Mouse (Mus musculus) E14TG2a.4 (cell line): ENCODE measurements at regions not wholly inside any gene's neighbourhood (a gene's known extent, or its start where the extent isn't known, plus 50 kb on each side); places are given as distances from the start of the nearest gene placed in this dataset.

Source experiments
- H3K27me3 ChIP-seq: 2 replicates; pipeline ENCODE4 v1.6.1; 2014; ENCODE audit warnings: low read length, control low read depth; ENCODE audit not compliant: insufficient read depth
- H3K36me3 ChIP-seq: 2 replicates; pipeline ENCODE4 v1.6.1; 2014; ENCODE audit warnings: low read length, control low read depth; ENCODE audit not compliant: insufficient read depth
- H3K4me1 ChIP-seq: replicated peaks from 2 replicates; pipeline ENCODE4 v1.6.1; 2014; ENCODE audit warnings: low read depth, low read length, control low read depth
- H3K4me3 ChIP-seq: replicated peaks from 2 replicates; pipeline ENCODE4 v1.5.1; 2014; ENCODE audit warnings: mild to moderate bottlenecking, low read length
- H3K9me3 ChIP-seq: 2 replicates; pipeline ENCODE4 v1.6.1; 2014; ENCODE audit warnings: low read length, control low read depth
- CTCF ChIP-seq: conservative IDR thresholded peaks from 2 replicates; pipeline ENCODE4 v1.5.1; 2014; ENCODE audit warnings: low read length
- NANOG ChIP-seq: IDR thresholded peaks from 2 replicates; pipeline ENCODE4 v1.6.1; 2014; ENCODE audit warnings: borderline replicate concordance, low read length, mixed read lengths
- POU5F1 ChIP-seq: IDR thresholded peaks from 2 replicates; pipeline ENCODE4 v1.6.1; 2014; ENCODE audit warnings: low read length, borderline replicate concordance

DNA sequence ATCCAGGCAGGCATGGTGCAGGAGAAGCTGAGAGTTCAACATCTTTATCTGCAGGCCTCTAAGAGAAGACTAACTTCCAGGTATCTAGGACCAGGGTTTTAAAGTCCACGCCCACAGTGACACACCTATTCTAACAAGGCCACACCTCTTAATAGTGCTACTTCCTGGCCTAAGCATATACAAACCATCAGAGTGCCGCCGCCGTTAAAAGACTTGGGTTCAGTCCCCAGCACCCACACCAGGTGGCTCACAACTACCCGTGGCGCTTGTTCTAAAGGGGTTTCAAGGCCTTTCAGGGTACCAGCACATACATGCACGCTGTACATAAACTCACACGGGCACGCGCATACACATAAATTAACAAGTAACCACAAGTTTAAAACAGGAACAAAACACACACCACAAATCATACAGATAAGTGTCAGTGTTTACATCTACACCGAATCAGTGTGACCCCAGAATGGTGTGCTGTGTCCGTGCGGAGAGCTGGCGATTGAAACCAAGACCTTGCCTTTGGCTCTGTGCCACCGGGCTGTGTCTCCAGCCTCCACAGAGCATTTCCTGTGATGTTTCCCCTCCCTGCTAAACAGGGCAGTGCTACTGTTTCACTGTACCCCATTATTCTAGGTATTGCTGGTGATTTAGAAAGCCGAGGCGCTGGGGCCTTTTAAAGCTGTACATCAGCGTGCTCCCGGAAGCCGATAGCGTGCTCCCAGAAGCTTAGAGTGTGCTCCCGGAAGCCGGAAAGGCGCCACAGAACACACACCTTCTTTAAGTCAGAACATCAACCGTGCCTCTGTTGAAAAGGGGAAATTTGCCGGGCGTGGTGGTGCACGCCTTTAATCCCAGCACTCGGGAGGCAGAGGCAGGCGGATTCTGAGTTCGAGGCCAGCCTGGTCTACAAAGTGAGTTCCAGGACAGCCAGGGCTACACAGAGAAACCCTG lies 80.0 kb upstream of the Rap1b start:
- peaks cover 21% of the 10 kb centered on the region for H3K4me1 ChIP-seq
- no peaks in the 10 kb centered on the region for H3K9me3 ChIP-seq
- no peaks in the 10 kb centered on the region for H3K36me3 ChIP-seq
- TF ChIP-seq NANOG (no peak), CTCF (no peak)
- H3K4me3 ChIP-seq, result peak overlapping the region; percentile 44
- no peaks in the 10 kb centered on the region for H3K27me3 ChIP-seq

DNA sequence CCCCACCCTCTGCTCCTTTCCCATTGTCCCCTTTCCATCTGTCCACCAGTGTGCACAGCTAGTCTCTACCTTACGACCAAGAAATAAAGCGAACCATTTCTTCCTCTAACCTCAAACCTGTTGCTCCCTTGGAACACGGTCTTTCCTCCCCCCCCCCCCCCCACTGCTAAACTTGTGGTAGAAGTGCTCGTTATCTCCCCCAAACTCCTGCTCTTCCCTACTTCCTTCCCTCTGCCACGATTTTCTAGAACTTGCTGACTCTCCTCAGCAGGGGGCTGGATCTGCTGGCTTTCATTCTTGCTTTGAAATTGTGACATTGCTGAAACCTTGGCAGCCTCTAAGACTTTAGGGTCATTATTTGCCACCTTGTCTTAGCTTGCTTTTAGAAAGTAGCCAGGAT lies 83.2 kb upstream of the Rap1b start:
- H3K27me3 ChIP-seq, result no peaks in the 10 kb centered on the region
- no peaks in the 10 kb centered on the region for H3K9me3 ChIP-seq
- H3K4me1 ChIP-seq, result peaks cover 29% of the 10 kb centered on the region
- H3K4me3 ChIP-seq, result no peak overlapping the region
- no peak for TF ChIP-seq NANOG
- no peak for TF ChIP-seq POU5F1
- no peak for TF ChIP-seq CTCF
- H3K36me3 ChIP-seq, result no peaks in the 10 kb centered on the region

DNA sequence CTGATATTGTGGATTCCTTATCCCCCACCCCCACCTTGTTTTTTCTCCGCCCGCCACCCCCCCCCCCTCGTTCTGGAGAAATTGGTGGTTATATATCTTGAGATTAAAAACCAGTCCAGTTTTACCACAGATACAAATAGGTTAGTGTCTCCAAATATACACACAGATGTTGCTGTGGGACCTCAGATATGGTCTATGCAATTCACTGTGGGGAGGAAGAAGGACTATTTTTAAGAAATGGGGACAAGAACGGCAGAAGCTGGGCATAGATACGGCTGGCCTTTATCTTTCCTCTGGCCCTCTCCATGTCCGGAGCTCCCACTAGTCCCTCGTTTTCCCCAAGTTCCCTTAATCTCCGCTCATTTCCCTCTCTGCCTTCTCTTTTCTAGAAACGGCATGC lies 89.0 kb upstream of the Rap1b start:
- TF ChIP-seq CTCF, result no peak
- Histone ChIP-seq H3K4me3 (no peak overlapping the region), H3K27me3 (no peaks in the 10 kb centered on the region)

DNA sequence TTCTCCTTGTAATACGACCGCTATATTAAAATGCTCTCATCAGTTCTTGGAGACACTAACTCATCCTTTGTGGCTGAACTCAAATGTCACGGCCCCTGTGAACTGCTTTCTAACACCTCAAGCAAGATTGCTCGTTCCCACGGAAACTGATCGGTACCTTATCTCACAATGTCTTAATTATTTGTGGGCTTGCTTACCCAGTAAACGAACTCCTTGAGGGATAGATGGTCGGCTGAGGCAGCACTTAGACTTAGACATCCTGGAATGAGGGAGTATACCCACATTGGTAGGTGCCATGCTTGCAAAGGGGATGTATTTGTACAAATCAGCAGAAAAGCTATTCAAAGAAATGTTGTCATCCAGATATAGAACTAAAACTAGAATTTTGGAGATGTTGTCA lies 92.9 kb upstream of the Rap1b start:
- H3K27me3 ChIP-seq, result no peaks in the 10 kb centered on the region
- H3K4me3 ChIP-seq, result no peak overlapping the region
- no peak for TF ChIP-seq NANOG
- TF ChIP-seq POU5F1, result no peak
- no peak for TF ChIP-seq CTCF
- peaks cover 17% of the 10 kb centered on the region for H3K4me1 ChIP-seq
- H3K9me3 ChIP-seq, result no peaks in the 10 kb centered on the region
- no peaks in the 10 kb centered on the region for H3K36me3 ChIP-seq

More for the DNA sequence above, 89.0 kb upstream of the Rap1b start:
- Histone ChIP-seq H3K9me3 (no peaks in the 10 kb centered on the region), H3K36me3 (no peaks in the 10 kb centered on the region), H3K4me1 (peaks cover 15% of the 10 kb centered on the region)

DNA sequence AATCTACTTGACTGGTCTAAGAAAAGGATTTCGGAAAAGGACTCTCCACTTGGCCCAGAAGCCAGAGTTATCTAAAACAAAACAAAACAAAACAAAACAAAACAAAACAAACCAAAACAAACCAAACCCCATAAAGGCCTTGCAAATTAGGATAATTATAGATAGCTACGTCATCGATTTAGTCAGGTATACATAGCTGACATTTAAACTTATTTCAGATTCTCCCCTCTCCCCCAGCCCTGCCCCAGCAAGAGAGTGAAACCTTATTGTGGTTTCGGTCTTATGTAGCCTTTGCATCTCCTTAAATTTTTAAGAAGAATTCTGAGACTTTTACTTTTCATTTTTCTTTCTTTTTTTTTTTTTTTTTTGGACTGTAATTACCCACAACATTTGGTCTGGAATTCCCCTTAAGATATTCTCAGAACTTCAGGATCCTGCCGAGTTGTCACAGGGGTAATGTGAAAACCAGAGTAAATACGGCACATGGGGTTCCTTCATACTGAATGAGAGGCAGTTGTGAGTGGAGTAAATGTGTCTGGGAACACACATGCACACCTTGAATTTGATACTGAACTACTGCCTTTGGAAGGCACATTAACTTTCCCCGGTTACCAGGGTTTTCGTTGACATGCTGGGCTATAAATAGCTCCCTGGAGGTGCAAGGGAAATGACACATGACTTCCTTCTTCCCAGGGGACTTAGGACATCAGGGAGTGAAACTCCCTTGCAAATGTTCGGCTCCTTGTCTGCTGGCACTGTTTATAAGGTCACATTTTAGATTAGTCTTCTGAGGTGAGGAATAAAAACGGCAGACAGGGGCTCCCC lies 94.8 kb upstream of the Rap1b start:
- Histone ChIP-seq H3K27me3 (no peaks in the 10 kb centered on the region), H3K4me3 (no peak overlapping the region), H3K9me3 (no peaks in the 10 kb centered on the region), H3K4me1 (peaks cover 17% of the 10 kb centered on the region), H3K36me3 (no peaks in the 10 kb centered on the region)
- TF ChIP-seq NANOG (no peak), CTCF (no peak), POU5F1 (no peak)

DNA sequence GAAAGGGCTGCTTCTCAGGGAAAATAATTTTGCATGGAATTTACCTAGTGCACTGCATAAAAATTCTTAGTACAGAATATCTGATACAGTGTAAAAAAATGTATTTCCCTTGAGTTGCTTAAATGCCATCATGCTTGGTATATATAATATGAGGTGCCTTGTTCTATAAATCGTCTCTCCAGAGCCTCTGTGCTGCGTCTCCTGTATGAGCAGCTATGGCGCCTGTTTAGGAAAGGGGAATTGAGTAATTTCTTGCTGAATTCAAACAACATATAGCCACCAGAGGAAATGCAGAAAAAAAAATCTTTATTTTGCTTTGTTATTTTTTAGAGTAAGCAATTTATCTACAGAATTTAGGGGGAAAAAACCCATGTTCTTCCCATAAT lies 95.4 kb upstream of the Rap1b start:
- Histone ChIP-seq H3K4me1 (peaks cover 13% of the 10 kb centered on the region), H3K27me3 (no peaks in the 10 kb centered on the region), H3K4me3 (no peak overlapping the region), H3K9me3 (no peaks in the 10 kb centered on the region), H3K36me3 (no peaks in the 10 kb centered on the region)
- TF ChIP-seq POU5F1, result no peak
- TF ChIP-seq NANOG, result no peak
- TF ChIP-seq CTCF, result no peak

DNA sequence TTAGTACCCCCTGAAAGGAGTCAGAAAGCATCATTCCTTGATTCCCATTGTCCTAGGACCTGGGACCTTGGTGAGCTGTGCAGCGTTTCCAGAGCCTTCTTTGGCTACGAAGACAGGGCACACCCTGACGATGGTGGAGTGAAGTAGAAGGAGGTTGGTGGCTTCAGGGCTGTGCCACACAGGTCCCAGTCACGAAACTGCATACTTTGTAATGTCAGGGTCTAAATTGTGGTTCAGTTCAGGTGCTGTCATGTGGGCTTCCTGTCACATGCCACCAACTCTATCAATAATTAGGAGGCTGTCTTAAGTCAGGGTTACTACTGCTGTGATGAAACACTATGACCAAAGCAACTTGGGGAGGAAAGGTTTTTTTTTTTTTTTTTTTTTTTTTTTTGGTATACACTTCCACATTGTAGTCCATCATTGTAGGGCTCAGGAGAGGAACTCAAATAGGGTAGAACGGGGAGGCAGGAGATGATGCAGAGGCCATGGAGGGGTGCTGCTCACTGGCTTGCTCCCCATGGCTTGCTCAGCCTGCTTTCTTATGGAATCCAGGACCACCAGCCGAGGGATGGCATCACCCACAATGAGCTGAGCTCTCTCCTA lies 98.0 kb upstream of the Rap1b start:
- peaks cover 27% of the 10 kb centered on the region for H3K4me1 ChIP-seq
- no peak for TF ChIP-seq NANOG
- TF ChIP-seq POU5F1, result no peak
- no peak for TF ChIP-seq CTCF
- H3K9me3 ChIP-seq, result no peaks in the 10 kb centered on the region
- H3K36me3 ChIP-seq, result no peaks in the 10 kb centered on the region
- no peak overlapping the region for H3K4me3 ChIP-seq
- H3K27me3 ChIP-seq, result peaks cover 5% of the 10 kb centered on the region

DNA sequence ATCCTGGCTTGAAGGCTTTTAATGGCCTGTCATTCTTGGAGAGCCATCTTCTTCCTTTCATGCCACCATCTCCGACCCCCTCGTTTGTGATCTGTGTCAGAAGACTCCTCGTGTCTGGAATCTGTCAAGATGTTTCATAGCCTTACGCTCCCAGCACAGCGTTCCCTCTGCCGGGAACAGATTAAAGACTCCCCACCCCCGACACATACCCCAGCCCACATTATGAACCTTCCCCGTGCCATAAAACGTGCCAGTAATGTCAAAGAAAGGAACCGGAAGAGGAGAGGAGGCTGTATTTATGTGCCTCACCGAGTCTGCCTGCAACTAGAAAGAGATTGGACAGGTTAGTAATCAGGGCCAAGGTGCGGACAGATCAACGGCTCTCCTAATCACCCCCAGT lies 101.4 kb upstream of the Rap1b start:
- TF ChIP-seq POU5F1 (no peak), NANOG (no peak), CTCF (no peak)
- H3K4me1 ChIP-seq, result peaks cover 28% of the 10 kb centered on the region

More for the DNA sequence above, 101.4 kb upstream of the Rap1b start:
- Histone ChIP-seq H3K4me3 (no peak overlapping the region), H3K27me3 (peaks cover 5% of the 10 kb centered on the region), H3K9me3 (no peaks in the 10 kb centered on the region), H3K36me3 (no peaks in the 10 kb centered on the region)
